9 mouse cellular contexts compared by ENCODE assay signal in genomic region chr2:32152367-32153034, GRCm38 (mm10). TPM values are rescaled to one million over a fixed set of nuclear protein-coding genes. Genes with fewer than 3 reads are reported as not detected.
DNase-seq lines count a peak whose midpoint lies in the region; ATAC-seq and TF ChIP-seq lines count a peak whose summit lies in the region.
"Had no signal": no experiment of that assay in that cellular context is flagged by ENCODE, and none has a peak within 500 bp of the region (broad histone marks: within the 10 kb centered on the region; RNA-seq: fewer than 3 reads in every experiment).

No protein-coding gene starts in this region.

- no peak for DNase-seq in kidney, adult 2 months
- no peak for DNase-seq in kidney, postnatal 10 days
- DNase-seq in right cerebral cortex, postnatal 4 days = no peak
- DNase-seq in gastrocnemius, postnatal 14 days = no peak

- ATAC-seq in hindbrain, embryonic 13.5 days (ENCODE audit: low FRiP score) = 0 out of 2 replicates have a peak, but pooled peaks have one; percentile 5
- ATAC-seq in midbrain, embryonic 12.5 days (ENCODE audit: low FRiP score, low read depth) = no peak
- ATAC-seq in monocyte, adult 5-6 weeks (replicated peaks; ENCODE audit: insufficient number of reproducible peaks, low FRiP score, low TSS enrichment, poor library complexity, severe bottlenecking) = no peak; the same call in 1 of the 2 replicates

- intact Hi-C loops in gastrocnemius, postnatal 14 days (cut with DNase I; ENCODE audit: low total_unique reads) = loop anchor here (5.0 kb wide), 1 partner anchor 40 kb away; no protein-coding TSS in a partner anchor

- TF ChIP-seq CTCF in kidney, adult 2 months (conservative IDR thresholded peaks at IDR 0.05; ENCODE audit: insufficient read depth, insufficient read length, low read depth, low read length) = no peak
- TF ChIP-seq CTCF in bone marrow, adult 2 months (IDR thresholded peaks at IDR 0.05; ENCODE audit: control insufficient read depth, insufficient read depth, low read length) = no peak

- WGBS in kidney, adult 2 months = 11% methylated on average over 12 of the region's 12 CpGs
- WGBS in bone marrow, adult 2 months = 25% methylated on average over 12 of the region's 12 CpGs
- WGBS in hindbrain, embryonic 13.5 days = 11% methylated on average over 12 of the region's 12 CpGs
- WGBS in midbrain, embryonic 12.5 days = 17% methylated on average over 12 of the region's 12 CpGs

- peak overlapping the region; percentile 70 for H3K4me3 ChIP-seq in kidney, adult 2 months (ENCODE audit: insufficient read depth, low read depth, low read length)
- H3K4me3 ChIP-seq in bone marrow, adult 2 months (replicated peaks; ENCODE audit: control insufficient read depth, low read depth, low read length) = peak overlapping the region; percentile 78
- peak overlapping the region; percentile 91 for H3K4me3 ChIP-seq in hindbrain, embryonic 13.5 days
- peak overlapping the region; percentile 73 for H3K4me3 ChIP-seq in midbrain, embryonic 12.5 days

- H3K36me3 ChIP-seq in kidney, adult 2 months (ENCODE audit: control insufficient read depth, insufficient read depth, low read length) = no peaks in the 10 kb centered on the region
- no peaks in the 10 kb centered on the region for H3K36me3 ChIP-seq in hindbrain, embryonic 13.5 days
- H3K36me3 ChIP-seq in midbrain, embryonic 12.5 days = no peaks in the 10 kb centered on the region

- TF ChIP-seq POLR2A in kidney, adult 2 months (IDR thresholded peaks at IDR 0.05; ENCODE audit: low read depth, low read length) = no peak
- no peak for TF ChIP-seq POLR2A in bone marrow, adult 2 months (IDR thresholded peaks at IDR 0.05; ENCODE audit: borderline replicate concordance, control insufficient read depth, low read depth, low read length)

- H3K9me3 ChIP-seq in hindbrain, embryonic 13.5 days = no peaks in the 10 kb centered on the region
- no peaks in the 10 kb centered on the region for H3K9me3 ChIP-seq in midbrain, embryonic 12.5 days

- peak overlapping the region; percentile 100 for H3K9ac ChIP-seq in hindbrain, embryonic 13.5 days
- H3K9ac ChIP-seq in midbrain, embryonic 12.5 days (replicated peaks) = peak overlapping the region; percentile 94

- H3K27ac ChIP-seq in kidney, adult 2 months (ENCODE audit: insufficient read depth, low read depth, low read length) = peak overlapping the region; percentile 79
- peak overlapping the region; percentile 96 for H3K27ac ChIP-seq in bone marrow, adult 2 months (ENCODE audit: control insufficient read depth, insufficient read depth, low read depth, low read length, poor library complexity)
- H3K27ac ChIP-seq in hindbrain, embryonic 13.5 days = peak overlapping the region; percentile 100
- peak overlapping the region; percentile 96 for H3K27ac ChIP-seq in midbrain, embryonic 12.5 days (replicated peaks)

- peak overlapping the region; percentile 100 for H3K4me2 ChIP-seq in hindbrain, embryonic 13.5 days
- H3K4me2 ChIP-seq in midbrain, embryonic 12.5 days (replicated peaks) = peak overlapping the region; percentile 99

- peaks cover 42% of the 10 kb centered on the region for H3K4me1 ChIP-seq in kidney, adult 2 months (ENCODE audit: control insufficient read depth, insufficient read depth, low read length)
- peaks cover 6% of the 10 kb centered on the region for H3K4me1 ChIP-seq in bone marrow, adult 2 months (ENCODE audit: control insufficient read depth, insufficient read depth, low read length)
- peaks cover 64% of the 10 kb centered on the region for H3K4me1 ChIP-seq in hindbrain, embryonic 13.5 days (replicated peaks)
- H3K4me1 ChIP-seq in midbrain, embryonic 12.5 days = peaks cover 63% of the 10 kb centered on the region

- H3K27me3 ChIP-seq in kidney, adult 2 months (replicated peaks; ENCODE audit: control insufficient read depth, insufficient read depth, low read length) = no peaks in the 10 kb centered on the region
- no peaks in the 10 kb centered on the region for H3K27me3 ChIP-seq in hindbrain, embryonic 13.5 days
- no peaks in the 10 kb centered on the region for H3K27me3 ChIP-seq in midbrain, embryonic 12.5 days
- H3K27me3 ChIP-seq: Patski had no signal

RNA-seq across cellular contexts. Expression of gene Prrc2b, which starts 1.6 kb away (rescaled TPM):
- 42.5 and 43.5 TPM in 2 replicates for polyA plus RNA-seq in kidney, adult 2 months (2012; rRNA removed)
- polyA plus RNA-seq in bone marrow, adult 2 months (2011; ENCODE audit: insufficient read depth, insufficient read length, low replicate concordance, missing spikeins) = 32.3 and 44.5 TPM in 2 replicates
- polyA plus RNA-seq in hindbrain, embryonic 13.5 days (2015; fragmentation: Nextera tagmentation; extraction: Ambion mirVana) = 65.8 and 68.8 TPM in 2 replicates
- 99.1 and 121 TPM in 2 replicates for polyA plus RNA-seq in midbrain, embryonic 12.5 days (2016; fragmentation: Nextera tagmentation; extraction: Ambion mirVana)
- total RNA-seq in monocyte, adult 5-6 weeks (2017) = 13.3 to 55.4 TPM (median 22.1 TPM) in 3 replicates
- 10 to 100 TPM; 79.2 to 83.9 TPM for total RNA-seq in gastrocnemius, postnatal 14 days (2021)

RNA-seq across cellular contexts. Expression of gene Plpp7, which starts 57.2 kb away (rescaled TPM):
- polyA plus RNA-seq in kidney, adult 2 months (2012; rRNA removed) = 5.7 and 6.0 TPM in 2 replicates
- polyA plus RNA-seq in bone marrow, adult 2 months (2011; ENCODE audit: insufficient read depth, insufficient read length, low replicate concordance, missing spikeins) = not detected in 2 replicates
- 21.6 and 21.7 TPM in 2 replicates for polyA plus RNA-seq in hindbrain, embryonic 13.5 days (2015; fragmentation: Nextera tagmentation; extraction: Ambion mirVana)
- 8.4 and 9.9 TPM in 2 replicates for polyA plus RNA-seq in midbrain, embryonic 12.5 days (2016; fragmentation: Nextera tagmentation; extraction: Ambion mirVana)
- total RNA-seq in monocyte, adult 5-6 weeks (2017) = 1.2 TPM in 1 of 3 replicates, not detected in the others
- total RNA-seq in gastrocnemius, postnatal 14 days (2021) = 100 to 1,000 TPM in 1 of 2 experiments, 10 to 100 TPM in 1; 87.5 to 102 TPM
